Mouse (Mus musculus) gastrocnemius, adult 18-20 months (tissue): ENCODE data around the gene Gm6337. TPM values are rescaled to one million over a fixed set of nuclear protein-coding genes. Genes with fewer than 3 reads are reported as not detected.
"Not testable (repeated sequence)": the region's sequence is repeated elsewhere in the genome, so short reads cannot be mapped to it uniquely, and the experiment has no call there.

Experiments
- DNase-seq: peaks from one replicate; pipeline ENCODE4 v3.0.0; 2021; ENCODE audit warnings: low spot score
- long read RNA-seq, 2 experiments: library from polyadenylated mRNA; stranded (forward); transcript quantifications; one replicate each; pipeline ENCODE4 v2.0.0; 2021
- total RNA-seq, 2 experiments: library from RNA; stranded (reverse); gene quantifications; 2 replicates each; pipeline ENCODE4 v1.2.3; 2021

The Gm6337 gene
- total RNA-seq = not detected
- long read RNA-seq, experiment 1 = 0 reads
- long read RNA-seq, experiment 2 = 0 reads

DNA sequence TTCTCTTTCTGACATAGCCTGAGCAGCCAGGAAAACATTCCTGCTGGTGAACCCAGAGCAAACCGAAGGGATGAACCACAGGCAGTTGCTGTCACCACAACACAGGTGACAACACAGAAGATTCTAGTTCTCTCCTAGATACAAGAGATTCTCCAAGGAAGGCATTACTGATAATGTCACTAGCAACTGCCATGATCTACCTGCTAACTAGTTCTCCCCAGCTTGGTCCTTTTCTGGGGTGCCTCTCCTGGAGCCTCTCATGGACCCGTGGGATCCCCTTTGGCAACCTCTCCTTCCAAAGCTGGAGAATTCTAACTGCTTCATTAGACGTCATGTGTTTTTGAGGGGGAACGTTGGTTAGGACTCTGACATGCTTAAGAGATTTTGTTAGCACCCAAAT is at the start of gene Gm6337:
Gm6337 (minus strand) TSS at position 101 of the 400 bp plus-strand sequence.
- DNase-seq = not testable (repeated sequence)

DNA sequence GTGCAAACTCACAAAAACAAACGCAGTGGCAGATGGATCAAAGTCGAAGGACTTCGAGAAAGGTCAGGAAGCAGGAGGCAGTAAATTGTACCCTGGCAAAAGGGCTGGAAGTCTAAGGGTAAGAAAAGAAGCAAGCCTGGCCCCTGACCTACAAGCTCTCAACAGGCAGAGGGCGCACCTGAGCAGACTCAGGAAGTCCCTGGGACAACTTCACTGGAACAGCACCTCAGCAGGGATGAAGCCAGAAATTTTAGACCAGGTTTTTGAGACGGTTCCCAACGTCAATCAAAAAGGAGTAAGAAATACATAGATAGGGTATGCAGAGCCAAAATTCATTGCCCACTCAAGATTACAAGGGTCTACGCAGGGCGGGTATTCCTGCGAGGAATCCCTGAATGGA is 49.4 kb upstream of the Gm6337 start:
- DNase-seq = not testable (repeated sequence)

DNA sequence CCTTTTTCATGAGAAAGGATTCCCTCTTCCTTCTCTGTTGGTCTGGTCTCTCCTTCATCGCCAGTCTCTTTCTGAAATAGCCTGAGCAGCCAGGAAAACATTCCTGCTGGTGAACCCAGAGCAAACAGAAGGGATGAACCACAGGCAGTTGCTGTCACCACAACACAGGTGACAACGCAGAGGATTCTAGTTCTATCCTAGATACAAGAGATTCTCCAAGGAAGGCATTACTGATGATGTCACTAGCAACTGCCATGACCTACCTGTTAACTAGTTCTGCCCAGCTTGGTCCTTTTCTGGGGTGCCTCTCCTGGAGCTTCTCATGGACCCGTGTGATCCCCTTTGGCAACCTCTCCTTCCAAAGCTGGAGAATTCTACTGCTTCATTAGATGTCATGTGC is 35.8 kb upstream of the Gm6337 start, which contains the start of gene Gm8206:
Gm8206 (minus strand) TSS at position 101 of the 400 bp plus-strand sequence.
- DNase-seq = not testable (repeated sequence)

Other genes starting within 250 kb of the Gm6337 start
- gene Gm3424, start 227.9 kb downstream of the Gm6337 start, total RNA-seq = not detected
- gene Gm8237, start 177.9 kb downstream of the Gm6337 start, total RNA-seq = not detected
- not detected for gene Gm3248, start 96.5 kb downstream of the Gm6337 start, total RNA-seq
- not detected for gene Gm3453, start 79.1 kb downstream of the Gm6337 start, total RNA-seq
- gene Gm8206, start 35.7 kb upstream of the Gm6337 start, total RNA-seq = not detected
- not detected for gene Gm3468, start 50.4 kb upstream of the Gm6337 start, total RNA-seq
- not detected for gene Gm3476, start 67.5 kb upstream of the Gm6337 start, total RNA-seq
- not detected for gene Gm21560, start 161.0 kb upstream of the Gm6337 start, total RNA-seq
- not detected for gene Gm3411, start 229.0 kb upstream of the Gm6337 start, total RNA-seq
- gene Gm21103, start 246.6 kb upstream of the Gm6337 start, total RNA-seq = not detected